Mouse (Mus musculus) hindbrain, embryonic 10.5 days (tissue): Measurements from ENCODE around the gene Acsl6. TPM values are rescaled to one million over a fixed set of nuclear protein-coding genes. Genes with fewer than 3 reads are reported as not detected.

Source experiments
- DNase-seq: peaks from one replicate; pipeline ENCODE4 v3.0.0-alpha.2; 2017; ENCODE audit warnings: low spot score
- H3K27ac ChIP-seq: fragments of 300-500 bp; sonication (generic); 2 replicates; pipeline ENCODE4 v1.5.1; 2016; ENCODE audit warnings: mild to moderate bottlenecking, moderate library complexity
- H3K27me3 ChIP-seq: fragments of 300-500 bp; sonication (generic); 2 replicates; pipeline ENCODE4 v1.6.1; 2016; ENCODE audit warnings: mild to moderate bottlenecking; ENCODE audit not compliant: poor library complexity, insufficient read depth, severe bottlenecking
- H3K36me3 ChIP-seq: fragments of 300-500 bp; sonication (generic); 2 replicates; pipeline ENCODE4 v1.6.1; 2016; ENCODE audit warnings: mild to moderate bottlenecking, moderate library complexity
- H3K4me1 ChIP-seq: fragments of 300-500 bp; sonication (generic); replicated peaks from 2 replicates; pipeline ENCODE4 v1.6.1; 2016; ENCODE audit warnings: mild to moderate bottlenecking
- H3K4me3 ChIP-seq: fragments of 300-500 bp; sonication (generic); 2 replicates; pipeline ENCODE4 v1.5.1; 2016; ENCODE audit warnings: mild to moderate bottlenecking, moderate library complexity
- H3K9me3 ChIP-seq: fragments of 300-500 bp; sonication (generic); 2 replicates; pipeline ENCODE4 v1.6.1; 2016; ENCODE audit warnings: mild to moderate bottlenecking, moderate library complexity
- WGBS: fragments of 180-500 bp; shearing (Covaris S2); methylation state at CpG from one replicate; pipeline ENCODE4 v1.1.7; 2016; 5-methylcytosine and 5-hydroxymethylcytosine counted together
- polyA plus RNA-seq: library from polyadenylated mRNA; unstranded; fragments of >200 nt; fragmentation: Nextera tagmentation; extraction: Ambion mirVana; gene quantifications from 2 replicates; pipeline ENCODE4 v1.2.1, GENCODE M21; 2016

Gene Acsl6
- polyA plus RNA-seq, 1 experiment from 2014 or later = 18.2 TPM

DNA sequence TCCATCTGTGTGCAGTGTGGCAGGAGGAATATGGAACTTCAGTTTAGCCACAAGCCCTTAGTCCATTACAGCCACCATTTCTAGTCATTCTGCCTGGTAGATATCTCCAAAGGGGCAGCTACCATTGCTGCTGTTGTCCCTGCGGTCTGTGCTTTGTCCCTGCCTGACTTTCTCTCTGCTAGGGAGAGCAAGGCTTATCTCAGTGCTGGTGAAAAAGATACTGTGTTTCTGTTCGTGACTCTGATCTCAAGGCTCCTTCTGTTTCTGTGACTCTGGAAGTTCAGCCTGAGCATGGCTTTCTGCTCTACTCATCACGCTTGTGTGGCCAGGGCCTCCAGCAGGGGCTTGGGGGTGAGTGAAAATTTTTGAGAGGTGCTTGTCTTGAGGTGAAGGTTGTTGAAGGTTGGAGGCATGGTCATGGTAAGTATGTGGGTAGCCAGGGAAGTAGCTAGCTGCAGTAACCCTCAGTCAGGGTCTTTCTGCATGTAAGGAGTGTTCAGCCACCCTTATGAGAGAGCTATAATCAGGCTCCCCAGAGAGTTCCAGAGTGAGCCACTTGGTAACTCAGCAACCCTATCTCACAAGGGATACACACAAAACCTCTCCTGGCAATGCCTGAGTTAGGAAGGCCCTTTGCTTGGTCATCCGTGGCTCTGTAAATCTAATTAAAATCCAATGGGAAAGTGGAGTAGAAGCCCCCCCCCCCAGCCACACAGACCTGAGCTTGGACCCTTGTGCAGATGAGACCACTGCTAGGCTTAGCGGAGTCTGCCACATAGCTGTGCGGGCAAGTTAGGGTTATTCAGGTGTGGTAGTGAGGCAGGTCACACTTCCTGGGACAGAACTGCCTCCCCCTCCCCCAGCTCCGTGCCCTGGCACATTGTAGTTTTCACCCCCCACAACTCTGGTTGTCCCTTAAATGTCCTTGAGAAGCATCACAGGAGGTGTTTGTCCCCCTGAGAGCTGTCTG lies 10.1 kb downstream of the Acsl6 start:
- no peak for DNase-seq
- no peaks in the 10 kb centered on the region for H3K36me3 ChIP-seq
- no peaks in the 10 kb centered on the region for H3K27me3 ChIP-seq
- H3K4me3 ChIP-seq = no peak overlapping the region
- no peaks in the 10 kb centered on the region for H3K9me3 ChIP-seq
- H3K27ac ChIP-seq = peak overlapping the region; percentile 83
- 71% methylated on average over 7 of the region's 7 CpGs for WGBS
- H3K4me1 ChIP-seq = peaks cover 52% of the 10 kb centered on the region

DNA sequence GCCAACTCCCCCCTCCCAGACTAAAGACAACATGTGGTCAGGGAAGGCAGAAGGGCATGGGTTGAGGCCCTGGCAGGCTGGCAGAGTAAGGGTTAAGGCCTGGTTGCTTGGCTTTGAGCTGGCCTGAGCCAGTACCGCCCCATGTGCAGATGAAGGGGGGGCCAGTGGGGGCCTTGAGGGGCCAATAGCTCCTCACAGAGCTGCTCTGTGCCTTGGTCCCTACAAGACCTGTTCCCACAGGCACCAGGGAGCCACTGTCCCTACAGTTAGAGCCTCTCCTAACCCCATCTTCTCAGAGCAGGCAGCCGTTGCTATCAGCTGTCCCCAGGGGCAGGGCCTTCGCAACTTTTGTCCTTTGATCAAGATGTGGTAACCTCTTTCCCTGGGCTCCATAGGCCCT lies 11.1 kb downstream of the Acsl6 start:
- peak; percentile 40 for DNase-seq
- Histone ChIP-seq H3K27me3 (no peaks in the 10 kb centered on the region), H3K9me3 (no peaks in the 10 kb centered on the region), H3K4me3 (no peak overlapping the region), H3K36me3 (no peaks in the 10 kb centered on the region), H3K4me1 (peaks cover 52% of the 10 kb centered on the region), H3K27ac (peak overlapping the region; percentile 80)
- WGBS = 9% methylated on average over 3 of the region's 3 CpGs

DNA sequence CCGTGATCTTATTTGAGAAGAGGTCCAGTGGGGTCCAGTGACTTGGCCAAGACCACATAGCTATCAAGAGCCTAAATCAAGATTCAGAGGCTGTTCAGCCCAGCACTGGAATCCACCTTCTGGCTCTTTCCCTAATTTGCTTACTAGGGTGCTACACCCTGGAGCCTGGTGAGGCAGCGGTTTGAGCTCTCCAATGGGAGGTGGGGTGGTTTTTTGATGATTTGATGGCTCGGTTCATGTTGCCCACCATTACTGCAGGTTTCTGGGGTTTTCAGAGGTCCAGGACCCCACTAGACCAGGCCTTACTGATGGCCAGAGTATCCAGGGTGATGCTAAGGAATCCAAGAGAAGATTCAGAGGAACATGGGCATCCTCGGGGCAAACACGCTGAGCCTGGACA lies 11.7 kb downstream of the Acsl6 start:
- no peaks in the 10 kb centered on the region for H3K27me3 ChIP-seq
- no peak overlapping the region for H3K4me3 ChIP-seq
- peaks cover 51% of the 10 kb centered on the region for H3K4me1 ChIP-seq
- DNase-seq = no peak
- peak overlapping the region; percentile 80 for H3K27ac ChIP-seq
- 85% methylated on average over 5 of the region's 5 CpGs for WGBS
- H3K9me3 ChIP-seq = no peaks in the 10 kb centered on the region
- H3K36me3 ChIP-seq = peaks cover 4% of the 10 kb centered on the region; the same call in 1 of the 2 replicates

DNA sequence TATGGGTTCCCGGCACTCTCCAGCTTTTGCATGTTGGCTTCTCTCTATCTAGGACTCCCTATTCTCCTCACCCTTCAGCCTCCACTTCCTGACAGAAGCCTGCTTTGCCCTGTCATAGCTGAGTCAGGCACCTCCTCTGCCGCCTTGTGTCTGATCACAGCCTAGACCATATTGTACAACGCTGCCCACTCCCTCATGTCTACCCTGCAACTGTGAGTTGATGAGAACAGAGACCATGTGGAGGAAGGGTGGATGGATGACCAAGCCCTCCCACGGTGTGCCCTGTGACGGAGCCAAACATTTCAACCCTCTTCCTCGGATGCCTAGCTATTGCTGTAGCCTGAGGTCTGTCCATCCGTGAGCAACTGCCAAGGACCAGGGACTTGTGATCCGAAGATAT lies 13.8 kb downstream of the Acsl6 start:
- H3K4me1 ChIP-seq = peaks cover 31% of the 10 kb centered on the region
- no peak overlapping the region for H3K27ac ChIP-seq
- peaks cover 20% of the 10 kb centered on the region for H3K36me3 ChIP-seq
- 86% methylated on average over 8 of the region's 8 CpGs for WGBS
- H3K27me3 ChIP-seq = no peaks in the 10 kb centered on the region
- H3K4me3 ChIP-seq = no peak overlapping the region
- DNase-seq = no peak
- H3K9me3 ChIP-seq = no peaks in the 10 kb centered on the region

DNA sequence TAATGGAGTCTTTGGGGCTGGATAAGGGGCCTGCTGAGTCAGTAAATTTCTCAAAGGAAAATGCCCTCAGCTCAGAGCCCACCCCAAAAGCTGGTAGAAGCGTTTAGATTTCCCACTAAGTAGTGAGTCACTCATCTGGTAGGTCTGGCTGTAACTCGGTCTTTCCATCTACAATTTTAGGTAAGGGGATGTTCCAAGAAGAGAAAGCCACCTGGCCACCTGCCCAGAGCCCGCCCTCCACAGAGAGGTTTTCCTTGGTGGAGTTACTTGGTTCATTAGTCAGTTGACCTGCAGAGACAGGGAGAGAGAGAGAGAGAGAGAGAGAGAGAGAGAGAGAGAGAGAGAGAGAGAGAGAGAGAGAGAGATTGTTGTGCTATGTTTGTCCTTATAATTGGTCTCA lies 14.2 kb downstream of the Acsl6 start:
- H3K4me1 ChIP-seq = peaks cover 27% of the 10 kb centered on the region
- WGBS = 81% methylated on average over 3 of the region's 3 CpGs
- no peak for DNase-seq
- no peak overlapping the region for H3K27ac ChIP-seq
- H3K9me3 ChIP-seq = no peaks in the 10 kb centered on the region
- peaks cover 20% of the 10 kb centered on the region for H3K36me3 ChIP-seq
- no peaks in the 10 kb centered on the region for H3K27me3 ChIP-seq
- no peak overlapping the region for H3K4me3 ChIP-seq

DNA sequence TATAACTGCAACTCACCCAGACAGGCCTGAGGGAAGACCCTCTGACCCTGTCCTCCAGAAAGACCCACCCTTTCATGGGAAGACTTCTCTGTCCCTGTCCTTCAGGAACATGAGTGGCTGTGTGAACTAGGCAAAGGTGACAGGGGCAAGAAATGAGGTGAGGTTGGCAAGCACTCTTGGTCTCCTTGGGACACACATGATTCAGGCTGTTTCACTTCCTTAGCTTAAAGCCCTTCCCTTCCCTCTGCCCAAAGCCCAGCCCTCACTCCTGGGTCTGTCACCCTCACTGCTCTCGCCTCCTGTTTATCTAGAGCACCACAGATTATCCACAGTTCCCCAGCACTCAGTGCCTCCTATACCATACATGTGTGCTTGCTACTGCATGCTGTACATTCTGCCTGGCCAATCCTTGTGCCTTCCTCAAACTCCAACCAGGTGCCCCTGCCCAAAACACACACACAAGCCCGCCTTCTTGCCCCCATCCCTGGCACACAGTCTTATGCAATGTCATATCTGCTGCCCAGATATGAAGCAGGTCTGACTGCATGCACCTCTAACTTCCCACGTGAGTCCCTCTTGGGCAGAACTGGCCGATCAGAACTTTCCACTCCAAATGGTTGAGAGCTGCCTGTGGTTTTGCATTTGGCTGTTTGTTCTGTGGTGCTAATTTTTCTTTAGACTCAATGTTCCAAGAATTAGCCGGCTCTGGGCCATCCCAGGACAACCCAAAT lies 18.4 kb downstream of the Acsl6 start:
- Histone ChIP-seq H3K4me3 (no peak overlapping the region), H3K4me1 (no peaks in the 10 kb centered on the region), H3K27ac (no peak overlapping the region), H3K36me3 (peaks cover 50% of the 10 kb centered on the region), H3K9me3 (no peaks in the 10 kb centered on the region), H3K27me3 (no peaks in the 10 kb centered on the region)
- DNase-seq = no peak
- 82% methylated on average over 5 of the region's 5 CpGs for WGBS

DNA sequence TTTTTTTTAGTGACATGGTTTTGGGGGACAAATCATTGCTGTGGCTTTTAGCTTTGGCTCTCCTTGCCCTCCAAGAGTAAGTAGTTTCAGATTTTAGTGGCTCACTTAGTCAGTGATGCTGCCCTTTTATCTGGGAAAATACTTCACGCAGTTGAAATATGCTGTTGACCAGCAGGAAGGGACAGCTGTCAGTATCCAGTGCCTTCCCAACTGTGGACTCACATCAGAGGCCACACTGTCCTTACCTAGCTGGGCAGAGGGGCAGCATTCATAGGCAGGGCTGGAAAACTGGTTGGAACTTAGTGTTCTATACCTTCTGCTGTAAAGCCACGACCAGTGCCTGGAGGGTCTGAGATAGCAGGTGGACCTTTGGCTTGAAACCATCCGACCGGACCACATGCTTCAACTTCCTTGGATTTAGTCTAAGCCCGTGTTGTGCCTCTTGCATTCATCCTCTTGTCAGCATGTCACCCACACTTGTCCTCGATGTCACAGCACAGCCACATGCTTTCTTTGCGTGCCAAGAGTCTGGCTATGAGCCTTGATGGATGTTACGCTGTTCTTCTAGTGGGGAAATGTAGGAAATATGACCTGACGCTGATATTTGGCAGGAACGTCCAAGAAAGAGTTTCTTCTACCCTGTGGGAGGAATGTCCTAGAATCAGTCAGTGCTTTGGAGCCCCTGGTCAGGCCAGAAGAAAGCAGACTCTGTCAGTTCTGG lies 28.0 kb downstream of the Acsl6 start:
- Histone ChIP-seq H3K27ac (no peak overlapping the region), H3K4me3 (no peak overlapping the region), H3K9me3 (no peaks in the 10 kb centered on the region), H3K36me3 (peaks cover 75% of the 10 kb centered on the region), H3K4me1 (peaks cover 8% of the 10 kb centered on the region; the same call in 1 of the 2 replicates), H3K27me3 (no peaks in the 10 kb centered on the region)
- no peak for DNase-seq
- 89% methylated on average over 10 of the region's 10 CpGs for WGBS

DNA sequence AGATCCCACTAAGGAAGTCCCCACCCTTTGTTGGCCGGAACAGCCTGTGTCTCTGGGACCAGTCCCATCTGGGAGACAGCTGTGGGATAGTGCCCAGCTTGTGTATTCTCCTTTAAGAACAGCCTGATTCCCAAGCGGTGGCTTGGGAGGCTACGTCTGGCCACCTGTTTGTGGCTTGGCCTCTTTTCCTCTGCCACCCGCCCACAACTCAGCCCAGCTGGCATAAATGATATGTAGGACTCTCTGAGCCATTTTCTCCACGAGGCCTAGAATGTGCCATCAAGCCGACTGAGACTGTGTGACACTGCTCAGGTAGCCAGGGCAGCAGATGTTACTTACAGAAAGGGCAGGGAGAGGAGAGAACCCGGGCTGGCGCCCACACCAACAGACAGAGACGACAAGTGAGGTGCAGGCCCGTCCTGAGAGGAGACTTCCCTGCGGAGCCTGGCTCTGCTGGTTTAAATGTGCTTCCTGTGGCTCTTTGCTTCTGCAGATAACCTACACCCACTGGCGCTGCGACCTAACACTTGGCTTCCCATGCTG lies 32.6 kb downstream of the Acsl6 start:
- WGBS = 57% methylated on average over 13 of the region's 13 CpGs
- H3K27me3 ChIP-seq = no peaks in the 10 kb centered on the region
- H3K36me3 ChIP-seq = peaks cover 47% of the 10 kb centered on the region
- H3K4me1 ChIP-seq = peaks cover 8% of the 10 kb centered on the region; the same call in 1 of the 2 replicates
- no peak overlapping the region for H3K4me3 ChIP-seq
- no peak overlapping the region for H3K27ac ChIP-seq
- H3K9me3 ChIP-seq = no peaks in the 10 kb centered on the region
- no peak for DNase-seq

DNA sequence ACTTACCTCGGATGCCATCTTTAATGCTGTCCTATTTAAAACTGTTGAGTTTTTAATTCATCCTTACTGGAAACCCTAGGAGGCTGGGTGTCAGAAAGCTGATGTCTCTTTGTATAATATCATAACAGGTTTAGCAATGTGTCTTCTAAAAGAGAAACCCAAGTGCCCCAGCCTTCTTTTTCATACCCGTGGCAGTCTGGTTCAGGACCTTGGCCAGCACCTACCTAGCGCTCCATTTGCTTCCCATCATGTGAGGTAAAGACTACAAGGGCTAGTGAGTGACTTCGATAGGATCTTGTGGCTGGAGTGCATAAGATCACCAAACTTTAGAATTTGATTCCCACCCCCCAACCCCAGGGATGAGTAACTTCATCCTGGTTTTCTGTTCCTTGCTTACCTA lies 40.1 kb downstream of the Acsl6 start:
- peak; percentile 30 for DNase-seq
- Histone ChIP-seq H3K9me3 (no peaks in the 10 kb centered on the region), H3K4me1 (no peaks in the 10 kb centered on the region), H3K27ac (no peak overlapping the region), H3K36me3 (peaks cover 35% of the 10 kb centered on the region), H3K27me3 (no peaks in the 10 kb centered on the region), H3K4me3 (no peak overlapping the region)
- 56% methylated on average over 4 of the region's 4 CpGs for WGBS

DNA sequence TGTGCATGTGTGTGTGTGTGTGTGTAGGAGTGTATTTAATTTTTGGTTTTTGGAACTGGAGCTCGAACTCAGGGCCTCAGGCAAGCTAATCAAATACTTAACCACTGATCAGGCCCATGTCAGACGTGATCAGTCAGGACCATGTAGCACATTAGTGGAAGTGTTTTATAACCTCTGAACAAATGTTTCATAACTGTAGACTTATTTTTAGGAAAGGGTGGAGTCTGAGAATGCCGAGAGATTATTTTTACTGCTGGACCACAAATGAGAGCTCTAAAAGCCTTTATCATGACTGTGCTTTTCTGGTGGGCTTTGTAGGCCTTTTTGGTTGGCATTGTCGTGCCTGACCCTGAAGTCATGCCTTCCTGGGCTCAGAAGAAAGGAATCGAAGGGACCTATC lies 48.1 kb downstream of the Acsl6 start:
- Histone ChIP-seq H3K27me3 (0 out of 2 replicates have a peak, but pooled peaks cover 7% of the 10 kb centered on the region), H3K9me3 (no peaks in the 10 kb centered on the region), H3K4me3 (no peak overlapping the region), H3K4me1 (peaks cover 38% of the 10 kb centered on the region), H3K27ac (no peak overlapping the region), H3K36me3 (no peaks in the 10 kb centered on the region)
- DNase-seq = no peak
- 60% methylated on average over 5 of the region's 5 CpGs for WGBS

DNA sequence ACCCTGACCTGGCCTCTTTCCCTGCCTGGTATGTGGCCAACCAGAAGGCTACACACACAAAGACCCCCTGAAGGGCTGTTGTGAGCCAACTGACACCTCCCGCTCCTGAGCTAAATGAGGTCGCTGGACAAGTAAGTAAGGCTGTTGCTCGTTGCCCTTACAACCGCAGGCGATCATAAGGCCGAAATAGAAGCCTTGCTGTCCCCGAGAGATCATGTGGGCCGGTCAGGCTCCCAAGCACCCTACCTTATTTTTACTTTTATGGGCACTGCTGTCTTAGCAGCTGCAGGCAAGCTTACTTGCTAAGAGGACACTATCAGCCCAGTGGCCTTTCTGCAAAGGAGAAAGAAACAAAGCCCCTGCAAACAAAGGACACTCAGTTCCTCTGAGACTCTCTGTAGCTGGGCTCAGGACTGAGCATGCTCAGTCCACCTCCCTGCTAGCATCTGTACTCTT lies 49.6 kb downstream of the Acsl6 start:
- Histone ChIP-seq H3K4me3 (peak overlapping the region; percentile 29), H3K9me3 (no peaks in the 10 kb centered on the region), H3K27ac (peak overlapping the region; percentile 89), H3K27me3 (0 out of 2 replicates have a peak, but pooled peaks cover 7% of the 10 kb centered on the region), H3K36me3 (no peaks in the 10 kb centered on the region), H3K4me1 (peaks cover 38% of the 10 kb centered on the region)
- peak; percentile 70 for DNase-seq
- WGBS = 4% methylated on average over 8 of the region's 8 CpGs
